Comparison of ENCODE assay signal across 29 mouse cellular contexts in the genomic region with DNA sequence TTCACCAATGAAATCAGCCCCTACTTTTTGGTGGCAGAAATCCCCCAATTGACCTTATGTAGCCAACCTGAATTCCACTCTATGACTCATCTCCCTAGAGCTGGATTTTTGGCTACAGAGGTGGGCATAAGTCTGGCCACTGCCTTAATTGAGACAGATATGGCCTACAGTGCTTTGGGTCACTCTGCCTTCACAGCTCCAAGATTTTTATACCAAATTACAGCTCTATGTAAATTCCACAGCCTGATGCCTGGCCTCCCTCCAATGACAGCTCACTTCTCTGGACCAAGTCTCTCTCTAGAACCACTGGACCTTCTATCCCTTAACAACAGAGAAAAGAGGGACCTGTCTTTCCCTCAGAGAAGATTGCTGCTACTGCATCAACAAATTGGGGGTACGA.
"Had no signal": no experiment of that assay in that cellular context is flagged by ENCODE, and none has a peak within 500 bp of the region (broad histone marks: within the 10 kb centered on the region; RNA-seq: fewer than 3 reads in every experiment).

No protein-coding gene starts in this region.

- H3K9me3 ChIP-seq: limb, embryonic 10.5 days; limb, embryonic 12.5 days; limb, embryonic 13.5 days; limb, embryonic 15.5 days; liver, embryonic 12.5 days; liver, embryonic 13.5 days; liver, embryonic 15.5 days; lung, embryonic 15.5 days; megakaryocyte, embryonic 14.5 days; midbrain, embryonic 10.5 days; midbrain, embryonic 12.5 days; midbrain, embryonic 13.5 days; midbrain, embryonic 15.5 days; neural tube, embryonic 12.5 days; neural tube, embryonic 13.5 days had no signal

- H3K4me3 ChIP-seq: limb, embryonic 10.5 days; limb, embryonic 12.5 days; limb, embryonic 13.5 days; limb, embryonic 15.5 days; liver, embryonic 12.5 days; liver, embryonic 13.5 days; liver, embryonic 15.5 days; lung, embryonic 15.5 days; megakaryocyte, embryonic 14.5 days; midbrain, embryonic 10.5 days; midbrain, embryonic 12.5 days; midbrain, embryonic 13.5 days; midbrain, embryonic 15.5 days; myocyte; neural tube, embryonic 12.5 days; neural tube, embryonic 13.5 days had no signal

- DNase-seq: left cerebral cortex, postnatal 4 days; liver; liver, embryonic 13.5 days; liver, postnatal 0 days; lung, adult 18-20 months; lung, adult 2 months; lung, embryonic 14.5 days; lung, postnatal 10 days; lung, postnatal 14 days; lung, postnatal 36 days; lung, postnatal 4 days; midbrain, embryonic 14.5 days had no signal

- H3K36me3 ChIP-seq: limb, embryonic 10.5 days; limb, embryonic 12.5 days; limb, embryonic 13.5 days; limb, embryonic 15.5 days; liver, embryonic 12.5 days; liver, embryonic 13.5 days; liver, embryonic 15.5 days; lung, embryonic 15.5 days; midbrain, embryonic 10.5 days; midbrain, embryonic 12.5 days; midbrain, embryonic 13.5 days; midbrain, embryonic 15.5 days; neural tube, embryonic 12.5 days; neural tube, embryonic 13.5 days had no signal

- H3K27me3 ChIP-seq: limb, embryonic 13.5 days; limb, embryonic 15.5 days; liver, embryonic 12.5 days; liver, embryonic 13.5 days; liver, embryonic 15.5 days; lung, embryonic 15.5 days; midbrain, embryonic 12.5 days; midbrain, embryonic 13.5 days; midbrain, embryonic 15.5 days; neural tube, embryonic 12.5 days; neural tube, embryonic 13.5 days had no signal

- H3K27ac ChIP-seq: limb, embryonic 10.5 days; limb, embryonic 12.5 days; limb, embryonic 13.5 days; limb, embryonic 15.5 days; liver, embryonic 12.5 days; liver, embryonic 13.5 days; liver, embryonic 14.5 days; liver, embryonic 15.5 days; lung, embryonic 15.5 days; macrophage; midbrain, embryonic 10.5 days; midbrain, embryonic 12.5 days; midbrain, embryonic 13.5 days; midbrain, embryonic 15.5 days; neural tube, embryonic 12.5 days; neural tube, embryonic 13.5 days had no signal

- H3K4me1 ChIP-seq: limb, embryonic 10.5 days; liver, embryonic 12.5 days; liver, embryonic 13.5 days; liver, embryonic 15.5 days; lung, embryonic 15.5 days; midbrain, embryonic 10.5 days; midbrain, embryonic 12.5 days; midbrain, embryonic 13.5 days; neural tube, embryonic 12.5 days; neural tube, embryonic 13.5 days had no signal
